20 mouse cellular contexts compared by ENCODE assay signal in the genomic region with DNA sequence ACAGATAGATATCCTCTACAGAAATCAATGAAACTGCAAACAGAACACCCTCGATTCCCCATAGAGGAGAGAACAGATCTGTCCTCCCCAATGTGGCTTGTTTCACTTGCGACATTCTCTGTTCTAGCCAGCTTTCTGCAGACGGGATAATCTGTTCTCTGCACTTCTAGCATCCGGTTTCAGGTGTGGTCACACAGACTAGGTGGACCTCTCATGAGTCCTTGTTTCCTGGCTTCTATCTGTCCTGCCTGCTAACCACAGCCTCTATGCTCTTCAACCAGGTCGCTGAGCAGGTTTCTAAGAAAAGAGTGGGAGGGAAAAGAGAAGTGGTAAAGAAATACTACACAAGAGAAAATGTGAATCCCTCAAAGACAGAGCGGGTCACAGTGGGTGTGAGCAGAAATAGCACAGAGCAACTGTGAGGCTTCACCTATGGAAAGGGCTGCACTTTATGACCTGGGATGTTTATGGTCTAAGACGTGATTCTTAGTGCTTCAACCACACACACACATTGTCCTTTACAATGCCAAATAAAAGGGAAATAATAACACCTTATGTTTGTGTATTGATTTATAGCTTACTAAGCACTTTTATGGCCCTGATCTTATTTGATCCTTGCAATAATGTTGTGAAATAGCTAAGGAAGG.
DNase-seq lines count a peak whose midpoint lies in the region; ATAC-seq lines count a peak whose summit lies in the region.
"Had no signal": no experiment of that assay in that cellular context is flagged by ENCODE, and none has a peak within 500 bp of the region (broad histone marks: within the 10 kb centered on the region; RNA-seq: fewer than 3 reads in every experiment).

No protein-coding gene starts in this region.

- peak; percentile 85 for ATAC-seq in CD4-positive, CD25-positive, alpha-beta regulatory T cell, adult 4 months
- ATAC-seq in activated CD4-positive, CD25-positive, alpha-beta regulatory T cell, adult 4 months: peak; percentile 79
- peak; percentile 69 for ATAC-seq in inflammation-experienced regulatory T-cells, adult 6 months
- ATAC-seq: forebrain, embryonic 13.5 days; hindbrain, embryonic 16.5 days had no signal

- no peaks in the 10 kb centered on the region for H3K36me3 ChIP-seq in hindbrain, embryonic 10.5 days
- H3K36me3 ChIP-seq: embryonic facial prominence, embryonic 10.5 days; heart, embryonic 13.5 days; hindbrain, embryonic 12.5 days had no signal

- no peak overlapping the region for H3K4me3 ChIP-seq in hindbrain, embryonic 10.5 days
- H3K4me3 ChIP-seq: embryonic facial prominence, embryonic 10.5 days; forebrain, embryonic 13.5 days; heart, embryonic 13.5 days; hindbrain, embryonic 12.5 days had no signal

- WGBS in hindbrain, embryonic 10.5 days: 84% methylated on average over 7 of the region's 7 CpGs

- H3K9me3 ChIP-seq in hindbrain, embryonic 10.5 days: 0 out of 2 replicates have a peak, but pooled peaks cover 10% of the 10 kb centered on the region
- H3K9me3 ChIP-seq: hindbrain, embryonic 12.5 days had no signal

- H3K4me1 ChIP-seq in hindbrain, embryonic 10.5 days (replicated peaks): no peaks in the 10 kb centered on the region
- H3K4me1 ChIP-seq: forebrain, embryonic 13.5 days; hindbrain, embryonic 12.5 days had no signal

- H3K27me3 ChIP-seq in hindbrain, embryonic 10.5 days (ENCODE audit: insufficient read depth, poor library complexity, severe bottlenecking): no peaks in the 10 kb centered on the region
- H3K27me3 ChIP-seq: forebrain, embryonic 13.5 days; heart, embryonic 13.5 days; hindbrain, embryonic 12.5 days had no signal

- no peak overlapping the region for H3K27ac ChIP-seq in hindbrain, embryonic 10.5 days
- H3K27ac ChIP-seq: embryonic facial prominence, embryonic 10.5 days; forebrain, embryonic 13.5 days; heart, embryonic 13.5 days; hindbrain, embryonic 12.5 days had no signal

- DNase-seq in naive thymus-derived CD4-positive, alpha-beta T cell, adult 2 months (ENCODE audit: low read depth): peak; percentile 48
- no peak for DNase-seq in hindbrain, embryonic 10.5 days (ENCODE audit: low spot score)
- DNase-seq in gastrocnemius, adult 18-20 months (ENCODE audit: low spot score): no peak
- DNase-seq in thymus, postnatal 36 days: no peak
- DNase-seq: adrenal gland, adult 2 months; adrenal gland, postnatal 36 days; cerebellum, adult 2 months; cerebellum, postnatal 10 days; gastrocnemius, postnatal 36 days; heart, postnatal 36 days; kidney, adult 11 months; kidney, adult 9 months had no signal
